Mouse (Mus musculus): ENCODE data around the gene Tmem104. TPM values are rescaled to one million over a fixed set of nuclear protein-coding genes. Genes with fewer than 3 reads are reported as not detected.

Gene Tmem104
- total RNA-seq, 2 experiments from 2014 or later: 10.0 to 10.5 TPM

DNA sequence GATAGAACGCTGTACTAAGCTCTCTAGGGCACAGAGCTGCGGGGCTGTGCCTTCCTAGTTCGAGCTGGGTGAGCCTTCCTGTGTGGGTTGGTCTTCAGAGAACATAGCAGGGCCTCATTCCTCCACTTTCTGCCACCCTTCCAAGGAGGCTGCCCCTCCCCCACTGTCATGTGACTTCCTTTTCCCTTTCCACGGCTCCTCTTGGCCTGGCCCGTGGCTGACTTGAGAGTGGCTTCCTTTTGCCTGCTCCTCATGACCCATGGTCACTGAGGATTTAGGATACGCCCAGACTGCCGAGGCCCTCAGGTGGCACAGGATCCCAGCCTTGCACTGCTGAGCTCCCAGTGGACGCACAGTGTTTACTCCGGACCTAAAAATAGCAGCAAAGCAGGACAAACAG is 4.9 kb downstream of the Tmem104 start:
- peak; percentile 42 for DNase-seq (ENCODE audit: low spot score)
- intact Hi-C loops (cut with DNase I): no loop called here

DNA sequence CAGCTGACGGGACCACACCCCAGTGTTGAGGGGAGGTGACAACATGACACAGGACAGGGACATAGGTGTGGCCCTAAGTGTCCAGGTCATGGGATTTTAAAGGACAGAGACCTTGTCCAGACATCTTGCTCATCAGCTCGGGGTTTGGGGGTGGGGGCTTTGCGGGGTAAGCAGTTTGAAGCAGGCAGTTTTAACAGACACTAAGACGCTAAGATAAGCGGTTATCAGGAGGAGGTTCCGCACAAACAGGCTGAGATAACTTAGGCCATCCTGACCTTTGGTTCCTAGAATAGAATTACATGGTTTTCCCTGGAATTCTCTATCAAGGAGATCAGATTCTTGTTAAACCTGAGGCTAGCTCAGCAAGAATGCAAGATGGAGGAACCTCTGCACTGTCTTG is 7.4 kb downstream of the Tmem104 start:
- DNase-seq (ENCODE audit: low spot score): no peak
- intact Hi-C loops (cut with DNase I): no loop called here

- intact Hi-C loops (cut with DNase I): no loop called here
- DNase-seq (ENCODE audit: low spot score): no peak
These were observed 8.6 kb downstream of the Tmem104 start for GRCm38 (mm10) chr11:115195933-115196332.

DNA sequence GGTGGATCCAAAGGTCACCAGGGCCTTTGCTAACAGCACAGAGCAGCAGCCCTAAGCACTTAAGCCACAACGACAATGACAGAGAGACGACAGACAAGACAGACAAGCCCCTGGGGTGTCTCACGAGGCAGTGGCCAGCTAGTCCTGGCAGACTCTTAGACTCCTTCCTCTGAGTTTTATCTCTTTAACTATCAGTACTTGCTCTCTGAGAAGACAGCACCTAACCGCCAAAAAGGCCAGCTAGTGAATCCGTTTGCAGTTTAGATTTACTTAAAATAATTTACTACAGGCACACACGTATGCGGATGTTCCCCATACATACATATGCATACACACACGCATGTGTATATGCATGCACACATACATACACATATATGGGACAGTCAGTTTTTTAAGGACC is 10.3 kb downstream of the Tmem104 start:
- intact Hi-C loops (cut with DNase I): no loop called here
- no peak for DNase-seq (ENCODE audit: low spot score)

DNA sequence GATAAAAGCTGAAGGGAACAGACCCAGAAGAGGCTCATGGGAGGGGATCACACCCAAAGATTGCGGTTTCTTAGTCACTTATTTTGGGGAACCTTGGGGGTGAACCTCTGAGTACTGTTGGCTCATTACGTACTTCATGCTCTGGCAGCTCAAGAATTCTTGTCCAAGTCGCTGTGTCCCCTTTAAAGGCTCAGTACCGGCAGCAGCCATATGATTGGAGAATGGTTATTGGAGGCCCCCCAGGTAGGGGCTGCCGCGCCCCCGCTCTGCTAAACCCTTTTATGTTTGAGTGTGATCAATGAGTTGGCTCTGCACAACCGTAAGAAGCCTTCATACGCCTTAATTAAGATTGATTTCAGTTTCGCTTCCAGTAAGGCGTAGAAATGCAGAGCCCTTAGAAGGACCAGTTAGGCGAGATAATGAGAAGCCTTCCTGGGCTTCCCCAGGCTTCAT is 11.7 kb downstream of the Tmem104 start:
- DNase-seq (ENCODE audit: low spot score): no peak
- intact Hi-C loops (cut with DNase I): no loop called here

DNA sequence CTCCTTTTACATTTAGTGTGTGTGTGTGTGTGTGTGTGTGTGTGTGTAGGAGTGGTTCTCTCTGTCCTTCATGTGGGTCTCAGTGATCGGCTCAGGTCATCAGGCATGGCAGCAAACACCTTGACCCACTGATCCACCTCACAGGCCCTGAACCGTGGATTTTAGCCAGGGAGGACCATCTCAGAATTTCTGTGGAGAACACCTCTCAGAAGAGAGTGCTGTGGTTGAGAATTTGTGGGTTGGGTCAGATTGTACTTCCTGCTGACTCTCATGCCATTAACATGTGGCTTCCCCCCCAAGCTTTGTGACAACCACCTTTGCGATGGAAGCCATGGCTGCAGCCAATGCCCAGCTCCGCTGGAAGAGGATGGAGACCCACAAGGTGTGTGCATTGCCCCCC is 13.2 kb downstream of the Tmem104 start:
- DNase-seq (ENCODE audit: low spot score): no peak
- intact Hi-C loops (cut with DNase I): loop anchor here (5.0 kb wide), 1 partner anchor 152 kb away; no protein-coding TSS in a partner anchor

DNA sequence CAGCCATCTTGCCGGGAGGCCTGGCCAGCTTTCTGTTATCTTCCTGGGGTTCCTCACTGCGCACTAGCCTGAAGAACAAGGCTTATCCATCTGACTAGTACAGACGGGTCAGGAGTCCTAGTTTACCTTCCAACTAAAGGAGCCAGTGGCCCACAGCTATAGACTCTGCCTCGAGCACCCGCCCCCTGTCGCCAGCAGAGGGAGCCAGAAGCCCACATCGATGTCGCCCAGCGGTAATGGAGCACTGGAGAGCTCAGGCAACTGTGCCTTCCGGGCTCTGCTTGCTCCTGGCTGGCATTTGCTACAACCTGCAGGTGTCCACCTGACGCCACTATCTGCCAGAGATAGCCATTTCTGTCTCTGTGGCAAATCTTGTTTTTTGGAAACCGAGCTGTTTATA is 15.0 kb downstream of the Tmem104 start:
- intact Hi-C loops (cut with DNase I): loop anchor here (1.0 to 5.0 kb wide), 3 partner anchors 30 to 150 kb away; no protein-coding TSS in a partner anchor
- DNase-seq (ENCODE audit: low spot score): peak; percentile 30

GRCm38 (mm10) chr11:115202756-115203155 is 15.5 kb downstream of the Tmem104 start:
- intact Hi-C loops (cut with DNase I): loop anchor here (1.0 to 5.0 kb wide), 3 partner anchors 30 to 150 kb away; no protein-coding TSS in a partner anchor
- no peak for DNase-seq (ENCODE audit: low spot score)

DNA sequence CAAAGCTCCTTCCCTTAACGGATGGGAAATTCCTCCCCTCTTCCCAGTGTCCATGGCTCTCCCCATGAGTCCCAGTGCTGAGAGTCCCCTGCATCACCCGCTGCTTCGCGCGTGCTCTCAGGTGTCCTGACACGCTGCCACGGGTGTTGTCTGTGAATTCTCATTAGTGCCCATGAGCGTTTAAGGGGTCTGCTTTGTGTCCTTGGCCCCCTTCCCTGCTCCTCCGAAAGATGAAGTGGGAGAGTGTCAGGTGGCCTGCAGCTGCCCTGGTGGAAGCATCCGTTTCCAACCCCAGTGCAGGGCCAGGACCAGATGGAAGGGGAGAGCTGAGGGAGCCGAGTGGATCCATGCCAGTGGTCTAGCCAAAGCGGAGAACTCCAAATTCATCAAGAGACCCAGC is 20.8 kb downstream of the Tmem104 start:
- intact Hi-C loops (cut with DNase I): no loop called here
- DNase-seq (ENCODE audit: low spot score): no peak

GRCm38 (mm10) chr11:115208776-115209732 is 21.8 kb downstream of the Tmem104 start:
- intact Hi-C loops (cut with DNase I): no loop called here
- no peak for DNase-seq (ENCODE audit: low spot score)

GRCm38 (mm10) chr11:115209958-115210357 is 22.7 kb downstream of the Tmem104 start:
- no peak for DNase-seq (ENCODE audit: low spot score)
- intact Hi-C loops (cut with DNase I): no loop called here

DNA sequence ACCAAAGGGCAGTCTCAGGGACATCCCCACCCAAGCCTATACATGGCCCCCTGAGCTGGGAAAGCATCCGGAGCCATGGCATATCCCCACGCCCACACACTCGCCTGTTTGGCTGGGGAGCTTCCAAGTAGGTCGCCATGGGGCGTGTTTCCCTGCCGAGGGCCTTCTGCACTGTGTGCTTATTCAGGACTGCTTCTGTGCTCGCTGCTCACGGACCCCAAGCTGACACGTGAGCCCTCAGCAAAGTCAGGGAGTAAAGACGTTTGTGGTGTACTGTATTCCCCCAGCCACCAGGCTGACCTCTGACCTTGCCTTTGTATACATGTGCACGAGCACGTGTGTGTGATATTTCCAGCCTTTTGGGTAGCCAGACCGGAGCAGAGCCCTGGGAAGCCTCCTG is 24.8 kb downstream of the Tmem104 start:
- intact Hi-C loops (cut with DNase I): no loop called here
- no peak for DNase-seq (ENCODE audit: low spot score)

- intact Hi-C loops (cut with DNase I): no loop called here
- no peak for DNase-seq (ENCODE audit: low spot score)
These were observed 27.8 kb downstream of the Tmem104 start for GRCm38 (mm10) chr11:115215123-115215522.

DNA sequence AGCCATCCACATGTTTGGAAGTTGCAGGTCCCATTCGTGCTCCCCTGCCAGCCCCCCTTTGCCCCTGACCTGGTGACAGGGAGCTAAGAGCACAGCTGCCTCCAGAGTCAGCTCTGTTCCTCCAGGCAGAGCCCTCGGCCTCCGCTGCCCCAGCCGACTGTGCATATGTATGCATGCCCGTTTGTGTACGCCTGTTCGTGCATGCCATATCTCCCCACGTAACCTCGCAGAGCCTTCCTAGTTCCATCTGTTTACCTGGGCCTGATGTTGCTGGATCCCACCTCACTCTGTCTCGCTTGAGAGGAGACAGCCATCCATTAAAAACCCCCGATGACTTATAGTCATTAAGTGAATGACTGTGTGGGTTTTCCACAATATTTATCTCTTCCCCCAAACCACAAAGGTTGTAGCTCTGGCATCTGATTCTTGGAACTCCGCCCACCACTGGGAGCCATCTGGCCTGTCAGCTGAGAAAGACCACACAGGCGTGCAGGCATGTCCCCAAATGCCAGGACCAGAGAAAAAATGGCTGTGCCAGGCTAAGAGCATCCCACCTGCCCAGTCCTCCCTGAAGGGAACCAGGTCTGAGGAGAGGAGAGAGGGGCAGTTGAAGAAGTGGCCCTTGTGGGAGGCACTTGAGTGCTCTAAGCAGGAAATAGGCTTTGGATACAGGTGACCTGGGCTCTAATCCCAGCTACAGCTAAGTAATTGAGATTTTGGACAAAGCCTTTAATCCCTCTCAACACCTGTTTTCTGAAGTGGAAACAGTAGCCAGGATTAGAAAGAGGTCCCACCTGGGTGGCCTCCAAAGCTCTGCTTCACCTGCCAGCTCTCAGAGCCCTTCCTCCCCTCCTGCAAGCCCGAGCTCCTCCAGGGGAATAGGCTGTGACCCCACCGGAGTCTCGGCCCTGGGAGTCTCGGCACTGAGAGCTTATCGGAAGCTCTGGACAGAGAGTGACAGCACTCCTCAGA is 30.4 kb downstream of the Tmem104 start:
- DNase-seq (ENCODE audit: low spot score): no peak
- intact Hi-C loops (cut with DNase I): no loop called here

DNA sequence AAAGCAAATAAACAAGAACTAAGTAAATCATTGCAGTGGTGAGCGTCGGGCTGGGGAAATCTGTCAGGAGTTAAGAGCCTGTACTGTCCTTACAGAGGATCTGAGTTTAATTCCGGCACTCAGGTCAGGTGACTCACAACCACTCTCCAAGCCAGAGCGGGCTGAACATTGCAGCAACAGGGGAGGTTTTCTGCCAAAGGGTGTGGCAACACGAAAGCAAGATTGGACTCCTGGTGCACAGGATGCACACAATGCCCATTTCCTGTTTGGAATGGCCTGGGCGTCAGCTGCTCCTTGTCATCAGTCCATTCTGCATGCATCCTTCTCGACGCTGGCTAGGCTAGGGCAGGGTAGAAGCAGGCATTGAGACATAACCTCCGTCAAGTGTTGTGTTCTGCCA is 32.0 kb downstream of the Tmem104 start:
- intact Hi-C loops (cut with DNase I): no loop called here
- peak; percentile 24 for DNase-seq (ENCODE audit: low spot score)

- DNase-seq (ENCODE audit: low spot score): no peak
- intact Hi-C loops (cut with DNase I): no loop called here
These were observed 32.4 kb downstream of the Tmem104 start for GRCm38 (mm10) chr11:115219685-115220084.

GRCm38 (mm10) chr11:115222077-115222476 is 34.8 kb downstream of the Tmem104 start:
- DNase-seq (ENCODE audit: low spot score): no peak
- intact Hi-C loops (cut with DNase I): no loop called here

GRCm38 (mm10) chr11:115222570-115222969 is 35.3 kb downstream of the Tmem104 start:
- intact Hi-C loops (cut with DNase I): no loop called here
- no peak for DNase-seq (ENCODE audit: low spot score)

- intact Hi-C loops (cut with DNase I): no loop called here
- no peak for DNase-seq (ENCODE audit: low spot score)
These were observed 36.2 kb downstream of the Tmem104 start for GRCm38 (mm10) chr11:115223451-115223850.

GRCm38 (mm10) chr11:115223877-115224276 is 36.6 kb downstream of the Tmem104 start:
- no peak for DNase-seq (ENCODE audit: low spot score)
- intact Hi-C loops (cut with DNase I): no loop called here

Measured in heart, postnatal 25 days (tissue).